Mouse (Mus musculus): ENCODE data around the gene Disc1. TPM values are rescaled to one million over a fixed set of nuclear protein-coding genes. Genes with fewer than 3 reads are reported as not detected.

Disc1 gene
- total and polyA plus RNA-seq, 3 experiments, result not detected

GRCm38 (mm10) chr8:125028841-125029240 lies 25.2 kb upstream of the Disc1 start:
- no peak overlapping the region for H3K27ac ChIP-seq (ENCODE audit: insufficient read depth, low read depth)
- dilution Hi-C loops (cut with MboI; ENCODE audit: extremely low pct_ligation_motif_present, extremely low pct_unique_long_range_greater_than_20kb, low sequenced_read_pairs), result no loop called here

GRCm38 (mm10) chr8:125031276-125031675 lies 22.7 kb upstream of the Disc1 start:
- TF ChIP-seq MXI1 (IDR thresholded peaks at IDR 0.05; ENCODE audit: low read depth, low read length), result no peak
- no peak for TF ChIP-seq ZMIZ1 (IDR thresholded peaks at IDR 0.05; ENCODE audit: low read depth, low read length)
- no peak for TF ChIP-seq ZNF384 (IDR thresholded peaks at IDR 0.05; ENCODE audit: low read depth, low read length)
- no peak for TF ChIP-seq ZKSCAN1 (IDR thresholded peaks at IDR 0.05; ENCODE audit: borderline replicate concordance, low read depth, low read length)
- no peak for TF ChIP-seq NRF1 (IDR thresholded peaks at IDR 0.05; ENCODE audit: low read depth, low read length)
- no peak for TF ChIP-seq POLR2A (IDR thresholded peaks at IDR 0.05; ENCODE audit: low read depth, low read length)
- TF ChIP-seq ETS1 (conservative IDR thresholded peaks at IDR 0.05; ENCODE audit: low read depth, low read length), result no peak
- no peak for TF ChIP-seq MAFK (IDR thresholded peaks at IDR 0.05; ENCODE audit: insufficient replicate concordance, low read length)
- TF ChIP-seq TCF12 (IDR thresholded peaks at IDR 0.05; ENCODE audit: low read depth, low read length), result no peak
- no peak for TF ChIP-seq MAZ (IDR thresholded peaks at IDR 0.05; ENCODE audit: low read depth, low read length)
- H3K4me3 ChIP-seq (replicated peaks in 1 of 3; ENCODE audit: low read depth in 2 of 3, low read length in 2 of 3, poor library complexity in 1 of 3), result no peak overlapping the region
- peaks cover 3 to 7% of the 10 kb centered on the region in 2 experiments; a peak in 2 of 4 replicates for H3K4me1 ChIP-seq (ENCODE audit: control insufficient read depth in 1 of 2, insufficient read depth in 2 of 2)
- peaks cover 63 to 89% of the 10 kb centered on the region in 2 experiments for H3K36me3 ChIP-seq (replicated peaks in 1 of 2; ENCODE audit: control insufficient read depth in 1 of 2, insufficient read depth in 1 of 2, low read length in 1 of 2)
- no peaks in the 10 kb centered on the region for H3K79me2 ChIP-seq (replicated peaks; ENCODE audit: control insufficient read depth, extremely low read depth, insufficient read depth, poor library complexity, severe bottlenecking)
- H3K4me2 ChIP-seq (ENCODE audit: insufficient read depth, low read depth, poor library complexity, severe bottlenecking), result no peak overlapping the region
- H3K9me3 ChIP-seq (replicated peaks; ENCODE audit: low read length), result no peaks in the 10 kb centered on the region
- H3K27me3 ChIP-seq (replicated peaks), result no peaks in the 10 kb centered on the region
- dilution Hi-C loops (cut with MboI; ENCODE audit: extremely low pct_ligation_motif_present, extremely low pct_unique_long_range_greater_than_20kb, low sequenced_read_pairs) (no loop called here), in situ Hi-C loops (cut with MboI; ENCODE audit: low pct_ligation_motif_present, low pct_unique_long_range_greater_than_20kb, low sequenced_read_pairs) (no loop called here)
- DNase-seq (ENCODE audit: extremely low read depth), result no peak
- H3K27ac ChIP-seq (ENCODE audit: insufficient read depth, low read depth), result no peak overlapping the region
- no peak overlapping the region for H3K9ac ChIP-seq (ENCODE audit: insufficient read depth, low read depth)

More at GRCm38 (mm10) chr8:125028841-125029240, 25.2 kb upstream of the Disc1 start:
- Histone ChIP-seq H3K4me3 (replicated peaks in 1 of 3; ENCODE audit: low read depth in 2 of 3, low read length in 2 of 3, poor library complexity in 1 of 3) (no peak overlapping the region), H3K36me3 (replicated peaks in 1 of 2; ENCODE audit: control insufficient read depth in 1 of 2, insufficient read depth in 1 of 2, low read length in 1 of 2) (peaks cover 82 to 90% of the 10 kb centered on the region in 2 experiments), H3K27me3 (replicated peaks) (no peaks in the 10 kb centered on the region), H3K9me3 (replicated peaks; ENCODE audit: low read length) (no peaks in the 10 kb centered on the region), H3K79me2 (replicated peaks; ENCODE audit: control insufficient read depth, extremely low read depth, insufficient read depth, poor library complexity, severe bottlenecking) (no peaks in the 10 kb centered on the region), H3K4me1 (ENCODE audit: control insufficient read depth in 1 of 2, insufficient read depth in 2 of 2) (no peaks in the 10 kb centered on the region), H3K4me2 (ENCODE audit: insufficient read depth, low read depth, poor library complexity, severe bottlenecking) (no peak overlapping the region), H3K9ac (ENCODE audit: insufficient read depth, low read depth) (no peak overlapping the region)
- in situ Hi-C loops (cut with MboI; ENCODE audit: low pct_ligation_motif_present, low pct_unique_long_range_greater_than_20kb, low sequenced_read_pairs), result no loop called here
- no peak for DNase-seq (ENCODE audit: extremely low read depth)
- TF ChIP-seq MAFK (IDR thresholded peaks at IDR 0.05; ENCODE audit: insufficient replicate concordance, low read length) (no peak), ZMIZ1 (IDR thresholded peaks at IDR 0.05; ENCODE audit: low read depth, low read length) (no peak), NRF1 (IDR thresholded peaks at IDR 0.05; ENCODE audit: low read depth, low read length) (no peak), ETS1 (conservative IDR thresholded peaks at IDR 0.05; ENCODE audit: low read depth, low read length) (no peak), KAT2A (IDR thresholded peaks at IDR 0.05; ENCODE audit: insufficient replicate concordance, low read length) (no peak), JUN (IDR thresholded peaks at IDR 0.05; ENCODE audit: insufficient read depth, low read depth, low read length) (no peak), EP300 (IDR thresholded peaks at IDR 0.05; ENCODE audit: low read length) (no peak), MYC (IDR thresholded peaks at IDR 0.05; ENCODE audit: low read depth, low read length) (no peak), GABPA (IDR thresholded peaks at IDR 0.05; ENCODE audit: insufficient replicate concordance, low read depth, low read length) (no peak), HCFC1 (IDR thresholded peaks at IDR 0.05; ENCODE audit: low read depth, low read length) (no peak), NELFE (IDR thresholded peaks at IDR 0.05; ENCODE audit: low read depth, low read length) (no peak), USF2 (conservative IDR thresholded peaks at IDR 0.05; ENCODE audit: low read depth, low read length) (no peak), MXI1 (IDR thresholded peaks at IDR 0.05; ENCODE audit: low read depth, low read length) (no peak), SIN3A (IDR thresholded peaks at IDR 0.05; ENCODE audit: low read length) (no peak), IRF4 (IDR thresholded peaks at IDR 0.05; ENCODE audit: low read depth, low read length) (no peak), CTCF (conservative IDR thresholded peaks at IDR 0.05 in 1 of 2, IDR thresholded peaks at IDR 0.05 in 1 of 2; ENCODE audit: low read depth in 2 of 2, low read length in 2 of 2) (no peak), ZC3H11A (IDR thresholded peaks at IDR 0.05; ENCODE audit: low read depth, low read length) (no peak), PAX5 (IDR thresholded peaks at IDR 0.05; ENCODE audit: low read length) (no peak), CHD2 (IDR thresholded peaks at IDR 0.05; ENCODE audit: low read length) (no peak), USF1 (IDR thresholded peaks at IDR 0.05; ENCODE audit: low read depth, low read length) (no peak)
